Mouse (Mus musculus) liver, adult 10 weeks (tissue): Measurements from ENCODE around the gene Olfr134. TPM values are rescaled to one million over a fixed set of nuclear protein-coding genes. Genes with fewer than 3 reads are reported as not detected.

Experiments
- polyA plus RNA-seq: library from polyadenylated mRNA; stranded (reverse); fragments of 350-450 nt; fragmentation: Illumina TruSeq; extraction: RNeasy Lipid Tissue Mini Kit (QIAGEN cat#74804); gene quantifications from one replicate; pipeline ENCODE4 v1.2.3, GENCODE M21; 2014; ENCODE audit warnings: low read depth, low replicate concordance

The Olfr134 gene
- not detected for polyA plus RNA-seq

DNA sequence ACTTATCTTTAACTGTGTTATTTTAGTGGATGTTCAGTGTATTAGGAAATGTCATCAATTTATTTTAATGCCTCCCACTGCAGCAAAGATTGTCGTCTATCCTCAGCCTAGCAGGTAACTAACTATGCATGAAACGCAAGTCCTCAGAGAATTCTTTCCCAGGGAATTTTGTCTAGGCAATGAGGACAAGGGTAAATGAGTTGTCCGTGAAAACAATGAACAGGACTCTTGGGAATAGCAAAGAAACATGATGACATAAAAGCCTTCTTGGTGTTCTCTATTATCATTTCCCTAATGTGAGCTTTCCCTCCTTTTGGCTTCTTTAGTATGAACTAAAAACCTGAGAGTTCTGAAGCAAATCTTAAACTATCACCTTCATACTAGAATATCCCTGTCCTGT is at the start of gene Olfr134:
TSS of gene Olfr134 (plus strand) at position 301 of the 400 bp plus-strand sequence.

DNA sequence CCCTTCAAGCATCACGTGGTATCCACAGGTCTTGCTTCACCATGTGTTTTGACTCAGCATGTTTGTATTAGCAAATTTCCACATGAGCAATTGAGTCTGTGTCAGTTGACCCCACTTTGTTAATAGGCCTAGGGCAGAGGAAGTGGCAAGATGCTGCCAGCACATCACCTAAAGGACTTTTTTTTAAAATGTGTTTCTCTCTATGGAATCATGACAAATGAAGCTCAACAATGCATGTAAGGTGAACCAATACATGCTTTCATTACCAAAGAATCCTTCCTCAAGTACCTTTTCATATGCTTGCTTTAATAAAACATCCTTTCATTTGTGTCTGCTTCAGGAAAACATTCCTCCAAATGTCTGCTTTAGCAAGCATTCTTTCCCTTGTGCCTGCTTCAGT is 36.8 kb upstream of the Olfr134 start, which contains the start of gene Olfr132:
TSS of gene Olfr132 (minus strand) at position 101 of the 400 bp plus-strand sequence.

DNA sequence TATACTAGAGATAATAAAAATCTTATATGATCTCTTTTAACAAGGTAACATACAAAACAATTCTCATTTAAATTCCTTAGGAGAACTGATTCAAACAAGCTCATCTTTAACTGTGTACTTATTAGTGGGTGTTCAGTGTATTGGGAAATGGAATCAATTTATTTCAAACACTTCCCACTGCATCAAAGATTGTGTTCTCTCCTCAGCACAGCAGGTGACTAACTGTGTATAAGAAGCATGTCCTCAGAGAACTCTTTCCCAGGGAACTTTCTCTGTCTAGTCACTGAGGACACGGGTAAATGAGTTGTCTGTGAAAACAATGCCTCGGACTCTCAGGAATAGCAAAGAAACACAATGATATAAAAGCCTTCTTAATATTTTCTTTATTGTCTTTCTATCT is 26.2 kb upstream of the Olfr134 start, which contains the start of gene Olfr133:
TSS of gene Olfr133 (plus strand) at position 301 of the 400 bp plus-strand sequence.

DNA sequence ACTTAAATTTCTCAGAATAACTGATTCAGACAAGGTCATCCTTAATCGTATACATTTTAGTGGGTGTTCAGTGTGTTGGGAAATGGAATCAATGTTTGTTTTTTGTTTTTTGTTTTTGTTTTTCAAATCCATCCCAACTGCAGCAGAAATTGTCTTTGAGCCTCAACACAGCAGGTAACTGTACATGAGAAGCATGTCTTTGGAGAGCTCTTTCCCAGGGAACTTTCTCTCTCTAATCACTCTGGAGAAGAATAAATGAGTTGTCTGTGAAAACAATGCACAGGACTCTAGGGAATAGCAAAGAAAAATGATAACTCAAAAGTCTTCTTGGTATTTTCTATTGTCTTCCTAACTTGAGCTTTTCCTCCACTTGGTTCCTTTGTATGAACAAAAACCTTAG is 32.8 kb downstream of the Olfr134 start, which contains the start of gene Olfr135:
TSS of gene Olfr135 (plus strand) at position 301 of the 400 bp plus-strand sequence.

Other genes starting within 250 kb of the Olfr134 start
- not detected for gene Olfr761, start 218.3 kb upstream of the Olfr134 start, polyA plus RNA-seq
- not detected for gene Olfr129, start 111.3 kb upstream of the Olfr134 start, polyA plus RNA-seq
- gene Olfr130, start 107.5 kb upstream of the Olfr134 start, polyA plus RNA-seq, result not detected
- not detected for gene Olfr131, start 82.7 kb upstream of the Olfr134 start, polyA plus RNA-seq
- not detected for gene Olfr132, start 36.9 kb upstream of the Olfr134 start, polyA plus RNA-seq
- gene Olfr133, start 26.1 kb upstream of the Olfr134 start, polyA plus RNA-seq, result not detected
- gene Olfr135, start 32.9 kb downstream of the Olfr134 start, polyA plus RNA-seq, result not detected
- not detected for gene Olfr138, start 89.6 kb downstream of the Olfr134 start, polyA plus RNA-seq
- not detected for gene Olfr137, start 136.2 kb downstream of the Olfr134 start, polyA plus RNA-seq
- gene Olfr136, start 158.4 kb downstream of the Olfr134 start, polyA plus RNA-seq, result not detected
- not detected for gene Esp36, start 248.8 kb downstream of the Olfr134 start, polyA plus RNA-seq